Mouse (Mus musculus) CH12.LX (cell line): ENCODE data around the gene Gm28053. TPM values are rescaled to one million over a fixed set of nuclear protein-coding genes. Genes with fewer than 3 reads are reported as not detected.

ENCODE experiments used
- DNase-seq: peaks from one replicate; pipeline ENCODE4 v3.0.0-alpha.2; 2013; ENCODE audit errors: extremely low read depth
- H3K27ac ChIP-seq: 2 replicates; pipeline ENCODE4 v1.5.1; 2012; ENCODE audit warnings: low read depth, mild to moderate bottlenecking, control low read depth, moderate library complexity; ENCODE audit not compliant: insufficient read depth
- H3K27me3 ChIP-seq: replicated peaks from 2 replicates; pipeline ENCODE3; 2012; ENCODE audit warnings: inconsistent platforms
- H3K36me3 ChIP-seq, 2 experiments: replicated peaks in 1 of 2; 2 replicates each; pipeline versions ENCODE3 to v1.6.1; 2012; ENCODE audit warnings: inconsistent platforms in 1 of 2, low read length in 1 of 2, mild to moderate bottlenecking in 1 of 2, mixed read lengths in 1 of 2, moderate library complexity in 1 of 2; ENCODE audit not compliant: control insufficient read depth in 1 of 2, insufficient read depth in 1 of 2
- H3K4me1 ChIP-seq, 2 experiments: 2 replicates each; pipeline ENCODE4 v1.6.1; 2012; ENCODE audit warnings: inconsistent platforms in 1 of 2, moderate library complexity in 1 of 2; ENCODE audit not compliant: insufficient read depth in 2 of 2, control insufficient read depth in 1 of 2
- H3K4me2 ChIP-seq: 2 replicates; pipeline ENCODE4 v1.6.1; 2012; ENCODE audit warnings: low read depth, mild to moderate bottlenecking, control low read depth; ENCODE audit not compliant: poor library complexity, insufficient read depth, severe bottlenecking
- H3K4me3 ChIP-seq, 3 experiments: fragments of 150-350 bp in 1 of 3; sonication (generic) in 1 of 3; replicated peaks in 1 of 3; 2 replicates each; pipeline versions ENCODE3 to v1.5.1; 2011 to 2012; ENCODE audit warnings: low read depth in 2 of 3, low read length in 2 of 3, mild to moderate bottlenecking in 2 of 3, moderate library complexity in 2 of 3, control low read depth in 1 of 3, improper control_type of control experiment in 1 of 3, inconsistent platforms in 1 of 3, mixed read lengths in 1 of 3; ENCODE audit not compliant: poor library complexity in 1 of 3
- H3K79me2 ChIP-seq: replicated peaks from 2 replicates; pipeline ENCODE4 v1.6.1; 2012; ENCODE audit warnings: mild to moderate bottlenecking, moderate library complexity; ENCODE audit not compliant: control insufficient read depth, poor library complexity, insufficient read depth, severe bottlenecking; ENCODE audit errors: extremely low read depth
- H3K9ac ChIP-seq: 2 replicates; pipeline ENCODE4 v1.6.1; 2012; ENCODE audit warnings: low read depth, mild to moderate bottlenecking, control low read depth, moderate library complexity; ENCODE audit not compliant: insufficient read depth
- H3K9me3 ChIP-seq: replicated peaks from 2 replicates; pipeline ENCODE3; 2012; ENCODE audit warnings: low read length, inconsistent platforms, mixed read lengths
- E2F4 ChIP-seq: IDR thresholded peaks from 2 replicates; pipeline ENCODE4 v1.6.1; 2011; ENCODE audit warnings: low read depth, low read length, improper control_type of control experiment; ENCODE audit not compliant: insufficient replicate concordance
- ELF1 ChIP-seq: IDR thresholded peaks from 2 replicates; pipeline ENCODE4 v1.6.1; 2014; ENCODE audit warnings: low read depth, mild to moderate bottlenecking, inconsistent platforms, low read length, improper control_type of control experiment
- EP300 ChIP-seq: IDR thresholded peaks from 2 replicates; pipeline ENCODE4 v1.6.1; 2011; ENCODE audit warnings: low read length, improper control_type of control experiment
- IRF4 ChIP-seq: IDR thresholded peaks from 2 replicates; pipeline ENCODE4 v1.6.1; 2014; ENCODE audit warnings: low read depth, mild to moderate bottlenecking, inconsistent platforms, low read length, improper control_type of control experiment
- MAFK ChIP-seq: IDR thresholded peaks from 2 replicates; pipeline ENCODE4 v1.6.1; 2011; ENCODE audit warnings: low read length, improper control_type of control experiment; ENCODE audit not compliant: insufficient replicate concordance
- MAX ChIP-seq: IDR thresholded peaks from 2 replicates; pipeline ENCODE4 v1.6.1; 2011; ENCODE audit warnings: low read length, improper control_type of control experiment
- MXI1 ChIP-seq: IDR thresholded peaks from 2 replicates; pipeline ENCODE4 v1.6.1; 2011; ENCODE audit warnings: mild to moderate bottlenecking, low read depth, low read length, improper control_type of control experiment
- MYC ChIP-seq: IDR thresholded peaks from 2 replicates; pipeline ENCODE4 v1.6.1; 2011; ENCODE audit warnings: low read depth, mild to moderate bottlenecking, improper control_type of control experiment, low read length
- NELFE ChIP-seq: IDR thresholded peaks from 2 replicates; pipeline ENCODE4 v1.6.1; 2011; ENCODE audit warnings: low read depth, low read length, improper control_type of control experiment
- NRF1 ChIP-seq: IDR thresholded peaks from 2 replicates; pipeline ENCODE4 v1.6.1; 2014; ENCODE audit warnings: low read depth, mild to moderate bottlenecking, inconsistent platforms, low read length, improper control_type of control experiment, moderate library complexity
- PAX5 ChIP-seq: IDR thresholded peaks from 2 replicates; pipeline ENCODE4 v1.6.1; 2012; ENCODE audit warnings: low read length, inconsistent platforms, mixed read lengths
- POLR2A ChIP-seq: IDR thresholded peaks from 2 replicates; pipeline ENCODE4 v1.6.1; 2011; ENCODE audit warnings: low read depth, mild to moderate bottlenecking, improper control_type of control experiment, low read length
- POLR2AphosphoS2 ChIP-seq: IDR thresholded peaks from 2 replicates; pipeline ENCODE4 v1.6.1; 2011; ENCODE audit warnings: low read depth, low read length, improper control_type of control experiment
- TBP ChIP-seq: conservative IDR thresholded peaks from 2 replicates; pipeline ENCODE4 v1.6.1; 2011; ENCODE audit warnings: low read depth, low read length, improper control_type of control experiment
- TCF12 ChIP-seq: IDR thresholded peaks from 2 replicates; pipeline ENCODE4 v1.6.1; 2014; ENCODE audit warnings: low read depth, mild to moderate bottlenecking, inconsistent platforms, low read length, improper control_type of control experiment
- UBTF ChIP-seq: IDR thresholded peaks from 2 replicates; pipeline ENCODE4 v1.6.1; 2012; ENCODE audit warnings: low read depth, mild to moderate bottlenecking, inconsistent platforms, low read length, improper control_type of control experiment, moderate library complexity
- USF1 ChIP-seq: IDR thresholded peaks from 2 replicates; pipeline ENCODE4 v1.6.1; 2014; ENCODE audit warnings: low read depth, mild to moderate bottlenecking, inconsistent platforms, low read length, improper control_type of control experiment
- ZC3H11A ChIP-seq: IDR thresholded peaks from 2 replicates; pipeline ENCODE4 v1.6.1; 2012; ENCODE audit warnings: low read depth, mild to moderate bottlenecking, inconsistent platforms, low read length, improper control_type of control experiment
- ZKSCAN1 ChIP-seq: IDR thresholded peaks from 2 replicates; pipeline ENCODE4 v1.6.1; 2012; ENCODE audit warnings: low read depth, inconsistent platforms, low read length, improper control_type of control experiment, borderline replicate concordance
- ZMIZ1 ChIP-seq: IDR thresholded peaks from 2 replicates; pipeline ENCODE4 v1.6.1; 2012; ENCODE audit warnings: low read depth, mild to moderate bottlenecking, inconsistent platforms, low read length, improper control_type of control experiment
- dilution Hi-C: fragments of 300-500 bp; cut with MboI; formaldehyde crosslinking; loops from 2 replicates; pipeline ENCODE4 v1.14.3; 2020; ENCODE audit warnings: low sequenced_read_pairs; ENCODE audit not compliant: extremely low pct_unique_long_range_greater_than_20kb, extremely low pct_ligation_motif_present
- in situ Hi-C: fragments of 300-500 bp; cut with MboI; formaldehyde crosslinking; loops from 3 replicates; pipeline ENCODE4 v1.14.3; 2019; ENCODE audit warnings: low sequenced_read_pairs, low pct_ligation_motif_present, low pct_unique_long_range_greater_than_20kb, mixed read lengths
- polyA plus RNA-seq: library from polyadenylated mRNA; unstranded; fragments of >175 nt; gene quantifications from 2 replicates; pipeline ENCODE4 v1.2.1, GENCODE M21; 2012; ENCODE audit warnings: low read depth; ENCODE audit not compliant: insufficient read length
- total RNA-seq, 2 experiments: library from RNA; depleted of rRNA; stranded (reverse); fragments of 300-350 nt in 1 of 2; fragments of >200 nt in 1 of 2; gene quantifications; 2 replicates each; pipeline ENCODE4 v1.2.3; 2012 to 2014

The Gm28053 gene
- total and polyA plus RNA-seq, 3 experiments = 8.0 to 22.7 (median 10.0) TPM

- dilution Hi-C loops (no loop called here), in situ Hi-C loops (no loop called here)
- peaks cover 12 to 64% of the 10 kb centered on the region in 2 experiments for H3K4me1 ChIP-seq
- peak overlapping the region; percentile 90 for H3K27ac ChIP-seq
- peak overlapping the region; percentile 82 for H3K9ac ChIP-seq
- TF ChIP-seq POLR2AphosphoS2 (peak; percentile 47; the same call in 1 of the 2 replicates), ELF1 (peak; percentile 72; the same call in 1 of the 2 replicates), MAFK (no peak), UBTF (no peak), ZKSCAN1 (no peak), E2F4 (no peak)
- peak overlapping the region; percentile 89 for H3K4me2 ChIP-seq
- H3K9me3 ChIP-seq = peaks cover 11% of the 10 kb centered on the region
- peaks cover 25 to 36% of the 10 kb centered on the region in 2 experiments for H3K36me3 ChIP-seq
- H3K79me2 ChIP-seq = peaks cover 67% of the 10 kb centered on the region
- no peak for DNase-seq
- peak overlapping the region; percentile 66 to 76 (median 72) for H3K4me3 ChIP-seq
- no peaks in the 10 kb centered on the region for H3K27me3 ChIP-seq
Measured at GRCm38 (mm10) chr6:48740501-48741169, 22.2 kb downstream of the Gm28053 start.

- Histone ChIP-seq H3K4me3 (peak overlapping the region; percentile 66 to 76 (median 72)), H3K27me3 (no peaks in the 10 kb centered on the region), H3K4me1 (peaks cover 12 to 62% of the 10 kb centered on the region in 2 experiments), H3K9ac (peak overlapping the region; percentile 82), H3K4me2 (peak overlapping the region; percentile 89), H3K36me3 (peaks cover 25 to 31% of the 10 kb centered on the region in 2 experiments), H3K79me2 (peaks cover 67% of the 10 kb centered on the region), H3K27ac (peak overlapping the region; percentile 90), H3K9me3 (peaks cover 9% of the 10 kb centered on the region)
- in situ Hi-C loops (no loop called here), dilution Hi-C loops (no loop called here)
- no peak; the same call in 1 of the 2 replicates for TF ChIP-seq ZMIZ1
- peak; percentile 45; the same call in 1 of the 2 replicates for TF ChIP-seq TCF12
- TF ChIP-seq POLR2A = peak; percentile 63
- TF ChIP-seq POLR2AphosphoS2 = 0 out of 2 replicates have a peak, but pooled peaks have one; percentile 18
- no peak for TF ChIP-seq MYC
- TF ChIP-seq TBP = 0 out of 2 replicates have a peak, but pooled peaks have one; percentile 31
- no peak for TF ChIP-seq PAX5
- TF ChIP-seq ZC3H11A = no peak
- no peak for TF ChIP-seq NRF1
- TF ChIP-seq IRF4 = 0 out of 2 replicates have a peak, but pooled peaks have one; percentile 6
- peak; percentile 11; the same call in 1 of the 2 replicates for TF ChIP-seq MXI1
- 0 out of 2 replicates have a peak, but pooled peaks have one; percentile 0 for TF ChIP-seq MAX
- TF ChIP-seq EP300 = peak; percentile 28; the same call in 1 of the 2 replicates
- 0 out of 2 replicates have a peak, but pooled peaks have one; percentile 40 for TF ChIP-seq NELFE
- no peak for TF ChIP-seq USF1
- peak; percentile 65 for DNase-seq
Measured at GRCm38 (mm10) chr6:48741273-48741672, 22.9 kb downstream of the Gm28053 start.
